ENCODE assay signal across 10 mouse cellular contexts in genomic region chr5:124247296-124247695, GRCm38 (mm10). TPM values are rescaled to one million over a fixed set of nuclear protein-coding genes. Genes with fewer than 3 reads are reported as not detected.
A peak's percentile ranks its signal among the peaks of the same experiment; 100 is the strongest.
DNase-seq lines count a peak whose midpoint lies in the region; ATAC-seq and TF ChIP-seq lines count a peak whose summit lies in the region.
"Had no signal": no experiment of that assay in that cellular context is flagged by ENCODE, and none has a peak within 500 bp of the region (broad histone marks: within the 10 kb centered on the region; RNA-seq: fewer than 3 reads in every experiment).

No protein-coding gene starts in this region.

- ATAC-seq in heart, embryonic 11.5 days (replicated peaks; ENCODE audit: insufficient number of reproducible peaks, low FRiP score, low TSS enrichment): no peak
- ATAC-seq in forebrain, postnatal 0 days: no peak
- no peak for ATAC-seq in liver, postnatal 0 days

- peaks cover 38% of the 10 kb centered on the region for H3K4me1 ChIP-seq in heart, embryonic 11.5 days (ENCODE audit: control insufficient read depth, insufficient read depth, low read length)
- peaks cover 24% of the 10 kb centered on the region for H3K4me1 ChIP-seq in liver, adult 2 months (ENCODE audit: control insufficient read depth, insufficient read depth, low read length)
- peaks cover 8% of the 10 kb centered on the region; the same call in 1 of the 2 replicates for H3K4me1 ChIP-seq in forebrain, postnatal 0 days (ENCODE audit: insufficient read depth)
- H3K4me1 ChIP-seq in liver, postnatal 0 days (ENCODE audit: insufficient read depth): peaks cover 22% of the 10 kb centered on the region

- H3K9ac ChIP-seq in heart, embryonic 11.5 days (ENCODE audit: low read depth, low read length): peak overlapping the region; percentile 34; the same call in 1 of the 2 replicates
- peak overlapping the region; percentile 14; the same call in 1 of the 2 replicates for H3K9ac ChIP-seq in liver, adult 2 months (ENCODE audit: low read depth, low read length)
- H3K9ac ChIP-seq in forebrain, postnatal 0 days: no peak overlapping the region
- peak overlapping the region; percentile 84; the same call in 1 of the 2 replicates for H3K9ac ChIP-seq in liver, postnatal 0 days (replicated peaks)
- H3K9ac ChIP-seq: embryonic facial prominence, embryonic 12.5 days had no signal

- TF ChIP-seq CTCF in liver, adult 2 months (IDR thresholded peaks at IDR 0.05; ENCODE audit: low read depth, low read length): no peak
- no peak for TF ChIP-seq CTCF in forebrain, postnatal 0 days (IDR thresholded peaks at IDR 0.05; ENCODE audit: low read depth)
- no peak for TF ChIP-seq CTCF in liver, postnatal 0 days (IDR thresholded peaks at IDR 0.05; ENCODE audit: low read depth)

- no peaks in the 10 kb centered on the region for H3K27me3 ChIP-seq in heart, embryonic 11.5 days (ENCODE audit: control insufficient read depth, insufficient read depth, low read length)
- H3K27me3 ChIP-seq in liver, adult 2 months (ENCODE audit: control insufficient read depth, insufficient read depth, low read length): no peaks in the 10 kb centered on the region
- no peaks in the 10 kb centered on the region for H3K27me3 ChIP-seq in forebrain, postnatal 0 days (ENCODE audit: insufficient read depth, low read length)
- H3K27me3 ChIP-seq in liver, postnatal 0 days (ENCODE audit: insufficient read depth, low read length): no peaks in the 10 kb centered on the region

- no peak for TF ChIP-seq EP300 in liver, postnatal 0 days (IDR thresholded peaks at IDR 0.05; ENCODE audit: low read depth)

- peak overlapping the region; percentile 81 for H3K27ac ChIP-seq in heart, embryonic 11.5 days (ENCODE audit: low read depth, low read length)
- peak overlapping the region; percentile 55; the same call in 1 of the 2 replicates for H3K27ac ChIP-seq in liver, adult 2 months (replicated peaks; ENCODE audit: insufficient read depth, low read depth, low read length)
- peak overlapping the region; percentile 54; the same call in 1 of the 2 replicates for H3K27ac ChIP-seq in forebrain, postnatal 0 days (ENCODE audit: low read depth, low read length)
- H3K27ac ChIP-seq in liver, postnatal 0 days (ENCODE audit: low read depth): peak overlapping the region; percentile 92; the same call in 1 of the 2 replicates

- peak overlapping the region; percentile 91 for H3K4me2 ChIP-seq in heart, embryonic 11.5 days
- peak overlapping the region; percentile 31; the same call in 1 of the 2 replicates for H3K4me2 ChIP-seq in forebrain, postnatal 0 days (ENCODE audit: low read depth)
- H3K4me2 ChIP-seq in liver, postnatal 0 days (ENCODE audit: low read depth, low read length): peak overlapping the region; percentile 88

- no peak for TF ChIP-seq POLR2A in liver, adult 2 months (IDR thresholded peaks at IDR 0.05; ENCODE audit: extremely low read depth, insufficient read depth, low read length)

- H3K79me2 ChIP-seq in liver, adult 2 months (ENCODE audit: control insufficient read depth, insufficient read depth, low read length): peaks cover 59% of the 10 kb centered on the region

- DNase-seq in heart, adult 11 months: no peak
- no peak for DNase-seq in liver, adult 2 months (ENCODE audit: extremely low read depth, low read depth, low spot score)
- no peak for DNase-seq in liver
- no peak for DNase-seq in forebrain, postnatal 0 days
- no peak for DNase-seq in liver, postnatal 0 days
- no peak for DNase-seq in right cerebral cortex, postnatal 4 days
- DNase-seq in adrenal gland, adult 8-10 months: no peak
- DNase-seq: gastrocnemius, postnatal 10 days had no signal

- WGBS in heart, embryonic 11.5 days (ENCODE audit: insufficient replicate concordance): 15% methylated on average over 7 of the region's 7 CpGs
- 78% methylated on average over 7 of the region's 7 CpGs for WGBS in liver, adult 2 months
- 41% methylated on average over 7 of the region's 7 CpGs for WGBS in forebrain, postnatal 0 days
- 53% methylated on average over 7 of the region's 7 CpGs for WGBS in liver, postnatal 0 days (ENCODE audit: insufficient replicate concordance)

- H3K36me3 ChIP-seq in heart, embryonic 11.5 days (ENCODE audit: control insufficient read depth, insufficient read depth, low read length): no peaks in the 10 kb centered on the region; the same call in 1 of the 2 replicates
- H3K36me3 ChIP-seq in liver, adult 2 months (ENCODE audit: control insufficient read depth, insufficient read depth, low read length): peaks cover 5% of the 10 kb centered on the region
- no peaks in the 10 kb centered on the region; the same call in 1 of the 2 replicates for H3K36me3 ChIP-seq in forebrain, postnatal 0 days (ENCODE audit: insufficient read depth)
- H3K36me3 ChIP-seq in liver, postnatal 0 days (replicated peaks; ENCODE audit: insufficient read depth, low read length): peaks cover 5% of the 10 kb centered on the region; the same call in 1 of the 2 replicates

- no peaks in the 10 kb centered on the region for H3K9me3 ChIP-seq in heart, embryonic 11.5 days (replicated peaks; ENCODE audit: control insufficient read depth, low read length)
- no peaks in the 10 kb centered on the region for H3K9me3 ChIP-seq in forebrain, postnatal 0 days (ENCODE audit: low read length)
- H3K9me3 ChIP-seq in liver, postnatal 0 days (ENCODE audit: low read length): no peaks in the 10 kb centered on the region
- H3K9me3 ChIP-seq: embryonic facial prominence, embryonic 12.5 days had no signal

- H3K4me3 ChIP-seq in heart, embryonic 11.5 days (ENCODE audit: low read depth, low read length): peak overlapping the region; percentile 75; the same call in 1 of the 2 replicates
- no peak overlapping the region for H3K4me3 ChIP-seq in liver, adult 2 months (ENCODE audit: insufficient read depth, low read depth, low read length)
- no peak overlapping the region for H3K4me3 ChIP-seq in forebrain, postnatal 0 days (ENCODE audit: low read depth, low read length)
- H3K4me3 ChIP-seq in liver, postnatal 0 days (ENCODE audit: low read depth, low read length): peak overlapping the region; percentile 72

RNA-seq across cellular contexts. Expression of gene Pitpnm2, which starts 2.3 kb away (rescaled TPM):
- polyA plus RNA-seq in heart, embryonic 11.5 days (2014; fragmentation: Nextera tagmentation; extraction: Ambion mirVana): 7.0 and 7.8 TPM in 2 replicates
- 10.6 and 13.9 TPM in 2 replicates for total RNA-seq in liver, adult 2 months (2014; rRNA removed)
- 25.5 and 30.3 TPM in 2 replicates for polyA plus RNA-seq in liver, adult 2 months (2012; rRNA removed)
- total RNA-seq in forebrain, postnatal 0 days (2014; rRNA removed): 33.8 and 38.4 TPM in 2 replicates
- 9.2 and 10.1 TPM in 2 replicates for polyA plus RNA-seq in forebrain, postnatal 0 days (2015; fragmentation: Nextera tagmentation; extraction: Ambion mirVana)
- polyA plus RNA-seq in liver, postnatal 0 days (2015; fragmentation: Nextera tagmentation; extraction: Ambion mirVana): 2.1 and 2.4 TPM in 2 replicates
- total RNA-seq in adrenal gland, adult 8-10 months (2022): 10 to 100 TPM; 52.7 to 67.0 (median 62.5) TPM

Comparison
In these comparisons a context has a peak if more than half of its experiments do, and no peak if none do; other contexts are left out.
1. H3K4me3 ChIP-seq: peak in heart, embryonic 11.5 days (single experiment) and liver, postnatal 0 days (single experiment); none in liver, adult 2 months (single experiment) and forebrain, postnatal 0 days (single experiment).
2. H3K4me2 ChIP-seq: peak in every context shown above with its lines; median percentile 91 in heart, embryonic 11.5 days; 88 in liver, postnatal 0 days; 31 in forebrain, postnatal 0 days.
3. Peak in every context shown above with its lines, with median percentiles within 50 percentile points of each other: H3K27ac ChIP-seq.